Mouse (Mus musculus): ENCODE results near the gene Chsy1.

- TF ChIP-seq POLR2A (IDR thresholded peaks at IDR 0.05; ENCODE audit: borderline replicate concordance, low read depth, low read length) (no peak), CTCF (IDR thresholded peaks at IDR 0.05; ENCODE audit: low read depth, low read length) (no peak)
Measured at GRCm38 (mm10) chr7:66113561-66113960, 4.2 kb downstream of the Chsy1 start.

All from bone marrow macrophage, adult 2 months (primary cell).